Mouse (Mus musculus): ENCODE data around the gene Snw1. TPM values are rescaled to one million over a fixed set of nuclear protein-coding genes. Genes with fewer than 3 reads are reported as not detected.

The Snw1 gene
- polyA plus RNA-seq, 1 experiment from 2014 or later: 99.2 TPM

GRCm38 (mm10) chr12:87449456-87449855 lies 22.6 kb downstream of the Snw1 start:
- ATAC-seq (no peak), DNase-seq (ENCODE audit: low read depth, low spot score) (no peak)
- in situ Hi-C loops (cut with MboI; ENCODE audit: low pct_unique_long_range_greater_than_20kb): loop anchor here (5.0 kb wide), 1 partner anchor 1303 kb away; no protein-coding TSS in a partner anchor
- ChIA-PET POLR2A (no interaction called here), CTCF (no interaction called here)
- no peaks in the 10 kb centered on the region for H3K27me3 ChIP-seq
- TF ChIP-seq CTCF (IDR thresholded peaks at IDR 0.05): no peak

- no peak for DNase-seq (ENCODE audit: low read depth, low spot score)
- POLR2A ChIA-PET: no interaction called here
- CTCF ChIA-PET: no interaction called here
- H3K27me3 ChIP-seq: no peaks in the 10 kb centered on the region
- no peak for ATAC-seq
- no peak for TF ChIP-seq CTCF (IDR thresholded peaks at IDR 0.05)
- in situ Hi-C loops (cut with MboI; ENCODE audit: low pct_unique_long_range_greater_than_20kb): no loop called here
These were observed 27.9 kb downstream of the Snw1 start for GRCm38 (mm10) chr12:87444211-87444610.

- DNase-seq (ENCODE audit: low read depth, low spot score) (peak; percentile 49), ATAC-seq (peak; percentile 89)
- in situ Hi-C loops (cut with MboI; ENCODE audit: low pct_unique_long_range_greater_than_20kb): no loop called here
- H3K27me3 ChIP-seq: no peaks in the 10 kb centered on the region
- TF ChIP-seq CTCF (IDR thresholded peaks at IDR 0.05): no peak
- CTCF ChIA-PET: interaction anchor here (1.2 kb wide), 1 partner anchor 9 kb away, joined by 3 read pairs; no protein-coding TSS in a partner anchor
- POLR2A ChIA-PET: interaction anchor here (0.8 to 1.4 kb wide), 2 partner anchors 26 to 28 kb away, joined by 3 to 8 read pairs; partner anchors contain the start of gene Snw1
These were observed 28.4 kb downstream of the Snw1 start, which contains the start of the genes Slirp and Alkbh1 for GRCm38 (mm10) chr12:87443700-87444122. Slirp (plus strand) TSS chr12:87443896. Alkbh1 (minus strand) TSS chr12:87444017.

- TF ChIP-seq CTCF (IDR thresholded peaks at IDR 0.05): no peak
- POLR2A ChIA-PET: interaction anchor here (0.8 to 1.4 kb wide), 2 partner anchors 25 to 28 kb away, joined by 3 to 8 read pairs; partner anchors contain the start of gene Snw1
- in situ Hi-C loops (cut with MboI; ENCODE audit: low pct_unique_long_range_greater_than_20kb): no loop called here
- ATAC-seq: peak; percentile 82
- no peak for DNase-seq (ENCODE audit: low read depth, low spot score)
- CTCF ChIA-PET: interaction anchor here (0.8 to 1.2 kb wide), 3 partner anchors 10 to 30 kb away, joined by 3 to 5 read pairs (median 3); no protein-coding TSS in a partner anchor
- no peaks in the 10 kb centered on the region for H3K27me3 ChIP-seq
These were observed 28.9 kb downstream of the Snw1 start for GRCm38 (mm10) chr12:87443115-87443699.

GRCm38 (mm10) chr12:87442177-87443114 lies 29.6 kb downstream of the Snw1 start:
- POLR2A ChIA-PET: interaction anchor here (0.8 to 1.4 kb wide), 2 partner anchors 25 to 29 kb away, joined by 3 to 8 read pairs; partner anchors contain the start of gene Snw1
- CTCF ChIA-PET: interaction anchor here (0.8 to 1.2 kb wide), 3 partner anchors 10 to 30 kb away, joined by 3 to 5 read pairs (median 3); no protein-coding TSS in a partner anchor
- no peak for TF ChIP-seq CTCF (IDR thresholded peaks at IDR 0.05)
- in situ Hi-C loops (cut with MboI; ENCODE audit: low pct_unique_long_range_greater_than_20kb): no loop called here
- ATAC-seq: no peak
- no peak for DNase-seq (ENCODE audit: low read depth, low spot score)
- no peaks in the 10 kb centered on the region for H3K27me3 ChIP-seq

GRCm38 (mm10) chr12:87428885-87429284 lies 43.2 kb downstream of the Snw1 start:
- CTCF ChIA-PET: interaction anchor here (1.0 kb wide), 1 partner anchor 14 kb away, joined by 3 read pairs; no protein-coding TSS in a partner anchor
- DNase-seq (ENCODE audit: low read depth, low spot score) (no peak), ATAC-seq (no peak)
- no peaks in the 10 kb centered on the region for H3K27me3 ChIP-seq
- POLR2A ChIA-PET: no interaction called here
- in situ Hi-C loops (cut with MboI; ENCODE audit: low pct_unique_long_range_greater_than_20kb): no loop called here
- TF ChIP-seq CTCF (IDR thresholded peaks at IDR 0.05): no peak

- DNase-seq (ENCODE audit: low read depth, low spot score) (no peak), ATAC-seq (no peak)
- no peaks in the 10 kb centered on the region for H3K27me3 ChIP-seq
- ChIA-PET CTCF (interaction anchor here (1.0 kb wide), 1 partner anchor 13 kb away, joined by 3 read pairs; no protein-coding TSS in a partner anchor), POLR2A (no interaction called here)
- TF ChIP-seq CTCF (IDR thresholded peaks at IDR 0.05): no peak
- in situ Hi-C loops (cut with MboI; ENCODE audit: low pct_unique_long_range_greater_than_20kb): no loop called here
These were observed 43.8 kb downstream of the Snw1 start for GRCm38 (mm10) chr12:87428295-87428694.

- POLR2A ChIA-PET: no interaction called here
- ATAC-seq: peak; percentile 76
These were observed 45.6 kb downstream of the Snw1 start for GRCm38 (mm10) chr12:87426354-87427031.

GRCm38 (mm10) chr12:87424516-87424915 lies 47.6 kb downstream of the Snw1 start:
- in situ Hi-C loops (cut with MboI; ENCODE audit: low pct_unique_long_range_greater_than_20kb): no loop called here

More at GRCm38 (mm10) chr12:87426354-87427031, 45.6 kb downstream of the Snw1 start:
- no peak for TF ChIP-seq CTCF (IDR thresholded peaks at IDR 0.05)
- no peak for DNase-seq (ENCODE audit: low read depth, low spot score)
- no peaks in the 10 kb centered on the region for H3K27me3 ChIP-seq
- CTCF ChIA-PET: interaction anchor here (1.3 kb wide), 1 partner anchor 15 kb away, joined by 3 read pairs; no protein-coding TSS in a partner anchor
- in situ Hi-C loops (cut with MboI; ENCODE audit: low pct_unique_long_range_greater_than_20kb): no loop called here

GRCm38 (mm10) chr12:87423700-87424099 lies 48.4 kb downstream of the Snw1 start:
- POLR2A ChIA-PET: interaction anchor here (0.6 kb wide), 1 partner anchor 179 kb away, joined by 4 read pairs; no protein-coding TSS in a partner anchor

More at GRCm38 (mm10) chr12:87424516-87424915, 47.6 kb downstream of the Snw1 start:
- TF ChIP-seq CTCF (IDR thresholded peaks at IDR 0.05): no peak
- ChIA-PET POLR2A (no interaction called here), CTCF (no interaction called here)
- no peaks in the 10 kb centered on the region for H3K27me3 ChIP-seq
- DNase-seq (ENCODE audit: low read depth, low spot score): no peak
- ATAC-seq: no peak

More at GRCm38 (mm10) chr12:87423700-87424099, 48.4 kb downstream of the Snw1 start:
- ATAC-seq (no peak), DNase-seq (ENCODE audit: low read depth, low spot score) (no peak)
- no peaks in the 10 kb centered on the region for H3K27me3 ChIP-seq
- in situ Hi-C loops (cut with MboI; ENCODE audit: low pct_unique_long_range_greater_than_20kb): no loop called here
- no peak for TF ChIP-seq CTCF (IDR thresholded peaks at IDR 0.05)
- CTCF ChIA-PET: no interaction called here

Data from Patski (cell line).